Mouse (Mus musculus): ENCODE measurements around the gene Gm15097.
"Not testable (repeated sequence)": the region's sequence is repeated elsewhere in the genome, so short reads cannot be mapped to it uniquely, and the experiment has no call there.

The Gm15097 gene

GRCm38 (mm10) chrX:149784173-149784572 is at the start of gene Gm15097:
Gm15097 (plus strand) TSS chrX:149784473.
- DNase-seq (ENCODE audit: extremely low read depth, low read depth, low spot score) = not testable (repeated sequence)

- not testable (repeated sequence) for DNase-seq (ENCODE audit: extremely low read depth, low read depth, low spot score)
These were observed 21.4 kb upstream of the Gm15097 start for GRCm38 (mm10) chrX:149762853-149763252.

- not testable (repeated sequence) for DNase-seq (ENCODE audit: extremely low read depth, low read depth, low spot score)
These were observed 26.9 kb downstream of the Gm15097 start for GRCm38 (mm10) chrX:149811178-149811577.

Data from fat pad, adult 2 months (tissue).